Mouse (Mus musculus) MEL (cell line): Measurements from ENCODE around the gene Slc35c2.

ENCODE experiments used
- CTCF ChIP-seq, 3 experiments: IDR thresholded peaks in 2 of 3; conservative IDR thresholded peaks in 1 of 3; 2 replicates each; pipeline ENCODE4 v1.5.1; 2011 to 2012; ENCODE audit warnings: low read length in 3 of 3, low read depth in 2 of 3, mild to moderate bottlenecking in 2 of 3, improper control_type of control experiment in 1 of 3, inconsistent platforms in 1 of 3, mixed read lengths in 1 of 3, moderate library complexity in 1 of 3; ENCODE audit not compliant: control insufficient read depth in 1 of 3, insufficient read depth in 1 of 3, poor library complexity in 1 of 3, severe bottlenecking in 1 of 3
- E2F4 ChIP-seq: IDR thresholded peaks from 2 replicates; pipeline ENCODE4 v1.6.1; 2011; ENCODE audit warnings: low read depth, low read length, improper control_type of control experiment, borderline replicate concordance
- EP300 ChIP-seq, 2 experiments: IDR thresholded peaks; 2 replicates each; pipeline ENCODE4 v1.6.1; 2011; ENCODE audit warnings: improper control_type of control experiment in 2 of 2, low read length in 2 of 2, low read depth in 1 of 2, mild to moderate bottlenecking in 1 of 2
- GABPA ChIP-seq: IDR thresholded peaks from 2 replicates; pipeline ENCODE4 v1.6.1; 2012; ENCODE audit warnings: low read depth, mild to moderate bottlenecking, inconsistent platforms, low read length, improper control_type of control experiment, moderate library complexity
- JUND ChIP-seq: IDR thresholded peaks from 2 replicates; pipeline ENCODE4 v1.6.1; 2011; ENCODE audit warnings: low read depth, mild to moderate bottlenecking, improper control_type of control experiment, low read length
- MAZ ChIP-seq: IDR thresholded peaks from 2 replicates; pipeline ENCODE4 v1.6.1; 2012; ENCODE audit warnings: low read depth, mild to moderate bottlenecking, inconsistent platforms, low read length, improper control_type of control experiment
- POLR2A ChIP-seq, 2 experiments: IDR thresholded peaks; 2 replicates each; pipeline ENCODE4 v1.6.1; 2011 to 2012; ENCODE audit warnings: low read length in 2 of 2, mild to moderate bottlenecking in 2 of 2, control low read depth in 1 of 2, improper control_type of control experiment in 1 of 2, low read depth in 1 of 2, moderate library complexity in 1 of 2; ENCODE audit not compliant: control insufficient read depth in 1 of 2, insufficient read depth in 1 of 2, poor library complexity in 1 of 2
- POLR2AphosphoS5 ChIP-seq: IDR thresholded peaks from 2 replicates; pipeline ENCODE4 v1.6.1; 2012; ENCODE audit warnings: low read depth, borderline replicate concordance, mild to moderate bottlenecking, inconsistent platforms, low read length, moderate library complexity, mixed read lengths
- SMC3 ChIP-seq: IDR thresholded peaks from 2 replicates; pipeline ENCODE4 v1.6.1; 2011; ENCODE audit warnings: low read depth, low read length, improper control_type of control experiment
- TAL1 ChIP-seq: IDR thresholded peaks from 2 replicates; pipeline ENCODE4 v1.6.1; 2012; ENCODE audit warnings: mild to moderate bottlenecking, inconsistent platforms, low read length, moderate library complexity, mixed read lengths
- USF2 ChIP-seq, 2 experiments: IDR thresholded peaks; 2 replicates each; pipeline ENCODE4 v1.6.1; 2011 to 2012; ENCODE audit warnings: improper control_type of control experiment in 2 of 2, low read length in 2 of 2, borderline replicate concordance in 1 of 2, inconsistent platforms in 1 of 2, low read depth in 1 of 2, mild to moderate bottlenecking in 1 of 2; ENCODE audit not compliant: insufficient read depth in 1 of 2
- ZC3H11A ChIP-seq: IDR thresholded peaks from 2 replicates; pipeline ENCODE4 v1.6.1; 2012; ENCODE audit warnings: low read depth, mild to moderate bottlenecking, inconsistent platforms, low read length, improper control_type of control experiment
- ZKSCAN1 ChIP-seq: IDR thresholded peaks from 2 replicates; pipeline ENCODE4 v1.6.1; 2012; ENCODE audit warnings: low read depth, mild to moderate bottlenecking, inconsistent platforms, low read length, improper control_type of control experiment, moderate library complexity

DNA sequence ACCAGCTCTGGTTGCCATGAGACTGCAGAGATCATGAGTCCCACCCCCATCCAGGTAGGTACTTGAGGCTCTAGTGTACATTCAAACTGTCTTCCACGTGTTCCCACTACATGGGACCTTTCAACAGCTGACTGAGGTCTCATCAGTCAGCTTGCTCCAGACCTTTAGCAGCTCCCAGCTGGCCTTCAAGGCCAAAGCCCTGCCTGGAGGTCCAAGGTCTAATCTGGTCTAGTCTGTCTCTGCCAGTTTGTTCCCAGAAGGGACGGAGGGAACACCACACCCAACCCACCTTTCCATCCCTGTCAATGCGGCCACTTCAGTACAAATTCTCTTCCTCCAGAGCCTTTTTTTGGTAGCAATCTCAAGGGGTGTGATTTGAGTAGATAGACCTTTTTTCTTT lies 4.0 kb downstream of the Slc35c2 start:
- TF ChIP-seq GABPA (no peak), POLR2A (IDR thresholded peaks at IDR 0.05; ENCODE audit: control insufficient read depth in 1 of 2, insufficient read depth in 1 of 2, low read depth in 1 of 2, low read length in 2 of 2, poor library complexity in 1 of 2) (no peak), JUND (no peak), CTCF (IDR thresholded peaks at IDR 0.05 in 2 of 3, conservative IDR thresholded peaks at IDR 0.05 in 1 of 3; ENCODE audit: control insufficient read depth in 1 of 3, insufficient read depth in 1 of 3, low read depth in 2 of 3, low read length in 3 of 3, poor library complexity in 1 of 3, severe bottlenecking in 1 of 3) (no peak), ZKSCAN1 (no peak), MAZ (no peak), EP300 (IDR thresholded peaks at IDR 0.05; ENCODE audit: low read depth in 1 of 2, low read length in 2 of 2) (no peak), POLR2AphosphoS5 (no peak), TAL1 (no peak), ZC3H11A (no peak), SMC3 (no peak), USF2 (IDR thresholded peaks at IDR 0.05; ENCODE audit: borderline replicate concordance in 1 of 2, insufficient read depth in 1 of 2, low read depth in 1 of 2, low read length in 2 of 2) (no peak), E2F4 (no peak)
